Mouse (Mus musculus): Measurements from ENCODE around the gene Zc3hav1. TPM values are rescaled to one million over a fixed set of nuclear protein-coding genes. Genes with fewer than 3 reads are reported as not detected.

Gene Zc3hav1
- polyA plus RNA-seq, 1 experiment = 39.1 TPM

DNA sequence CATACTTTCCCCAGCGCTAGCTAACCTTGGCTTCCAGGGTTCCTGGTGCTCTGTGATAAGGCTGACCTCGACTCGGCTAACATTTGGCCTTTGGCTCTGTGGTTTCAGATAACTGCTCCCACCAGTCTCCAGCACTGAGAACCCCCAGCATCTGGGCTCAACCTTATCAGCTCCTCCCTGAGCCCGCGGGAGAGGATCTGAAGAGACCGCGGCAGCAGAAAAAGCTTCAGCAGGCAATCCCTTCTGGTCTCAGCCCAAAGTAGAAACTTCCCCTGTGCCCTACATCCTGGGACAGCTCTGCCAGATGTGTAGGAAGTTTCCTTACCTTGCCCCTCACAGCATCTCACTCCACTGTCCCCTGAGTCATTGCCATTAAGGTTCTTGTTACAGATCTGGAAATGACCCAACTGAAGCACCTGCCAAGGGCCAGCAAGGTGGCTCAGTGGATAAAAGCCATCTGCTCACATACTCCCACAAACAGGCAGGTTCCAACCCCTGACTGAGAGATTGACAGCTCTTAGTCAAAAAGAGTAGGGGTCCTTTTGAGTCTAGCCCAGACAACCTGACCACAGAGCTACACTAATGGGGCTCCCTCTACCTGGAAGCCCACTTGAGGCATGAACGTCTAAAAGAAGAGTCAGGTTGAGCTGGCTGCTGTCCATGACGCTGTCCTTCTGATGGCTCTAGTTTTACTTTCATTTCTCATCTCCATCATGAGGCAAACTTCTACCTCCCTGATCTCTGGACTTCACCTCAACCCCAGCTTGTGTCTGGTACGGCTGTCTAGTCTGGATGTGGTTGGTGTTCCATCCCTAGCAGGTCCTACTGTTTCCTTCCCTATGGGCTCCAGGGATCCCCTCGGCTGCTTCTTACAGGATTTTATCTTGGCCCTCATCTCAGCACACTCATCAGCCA lies 12.4 kb downstream of the Zc3hav1 start:
- Histone ChIP-seq H3K9ac (ENCODE audit: low read depth, poor library complexity, severe bottlenecking) (no peak overlapping the region), H3K9me3 (replicated peaks; ENCODE audit: control insufficient read depth, insufficient read depth, low read length, poor library complexity, severe bottlenecking) (no peaks in the 10 kb centered on the region), H3K27ac (ENCODE audit: insufficient read depth, low read length) (no peak overlapping the region), H3K4me3 (ENCODE audit: low read depth, low read length) (no peak overlapping the region), H3K4me1 (ENCODE audit: control insufficient read depth, insufficient read depth, low read length) (peaks cover 2% of the 10 kb centered on the region), H3K27me3 (ENCODE audit: control insufficient read depth, insufficient read depth, low read length, poor library complexity, severe bottlenecking) (no peaks in the 10 kb centered on the region), H3K36me3 (ENCODE audit: control insufficient read depth, insufficient read depth, low read length, poor library complexity, severe bottlenecking) (peaks cover 5% of the 10 kb centered on the region; the same call in 1 of the 2 replicates)
- TF ChIP-seq POLR2A (IDR thresholded peaks at IDR 0.05; ENCODE audit: insufficient read depth, low read length) = no peak
- TF ChIP-seq EP300 (IDR thresholded peaks at IDR 0.05; ENCODE audit: insufficient read depth, low read depth, low read length) = no peak
- TF ChIP-seq CTCF (IDR thresholded peaks at IDR 0.05; ENCODE audit: low read depth, low read length) = no peak

DNA sequence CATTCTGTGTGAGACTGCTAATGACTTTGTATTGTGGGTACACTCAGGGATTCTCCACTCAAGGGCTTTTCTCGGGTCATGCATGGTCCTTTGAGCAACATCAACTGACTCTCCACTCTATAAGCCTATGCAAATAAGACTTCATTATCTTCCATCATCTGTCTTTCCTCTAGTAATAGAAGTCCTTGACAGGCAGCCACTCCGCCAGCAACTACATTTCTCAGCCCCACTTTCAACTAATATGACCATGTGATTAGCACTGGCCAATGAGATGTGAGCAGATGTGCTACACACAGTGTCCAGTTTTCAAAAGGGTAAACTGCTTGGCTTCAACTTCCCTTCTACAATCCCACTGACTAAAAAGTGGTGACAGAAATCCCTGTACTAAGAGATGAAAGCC lies 15.3 kb downstream of the Zc3hav1 start:
- Histone ChIP-seq H3K27me3 (ENCODE audit: control insufficient read depth, insufficient read depth, low read length, poor library complexity, severe bottlenecking) (no peaks in the 10 kb centered on the region), H3K4me1 (ENCODE audit: control insufficient read depth, insufficient read depth, low read length) (no peaks in the 10 kb centered on the region), H3K27ac (ENCODE audit: insufficient read depth, low read length) (no peak overlapping the region), H3K4me3 (ENCODE audit: low read depth, low read length) (no peak overlapping the region), H3K9ac (ENCODE audit: low read depth, poor library complexity, severe bottlenecking) (no peak overlapping the region), H3K36me3 (ENCODE audit: control insufficient read depth, insufficient read depth, low read length, poor library complexity, severe bottlenecking) (peaks cover 13% of the 10 kb centered on the region), H3K9me3 (replicated peaks; ENCODE audit: control insufficient read depth, insufficient read depth, low read length, poor library complexity, severe bottlenecking) (no peaks in the 10 kb centered on the region)
- TF ChIP-seq EP300 (IDR thresholded peaks at IDR 0.05; ENCODE audit: insufficient read depth, low read depth, low read length) (no peak), POLR2A (IDR thresholded peaks at IDR 0.05; ENCODE audit: insufficient read depth, low read length) (no peak), CTCF (IDR thresholded peaks at IDR 0.05; ENCODE audit: low read depth, low read length) (no peak)

DNA sequence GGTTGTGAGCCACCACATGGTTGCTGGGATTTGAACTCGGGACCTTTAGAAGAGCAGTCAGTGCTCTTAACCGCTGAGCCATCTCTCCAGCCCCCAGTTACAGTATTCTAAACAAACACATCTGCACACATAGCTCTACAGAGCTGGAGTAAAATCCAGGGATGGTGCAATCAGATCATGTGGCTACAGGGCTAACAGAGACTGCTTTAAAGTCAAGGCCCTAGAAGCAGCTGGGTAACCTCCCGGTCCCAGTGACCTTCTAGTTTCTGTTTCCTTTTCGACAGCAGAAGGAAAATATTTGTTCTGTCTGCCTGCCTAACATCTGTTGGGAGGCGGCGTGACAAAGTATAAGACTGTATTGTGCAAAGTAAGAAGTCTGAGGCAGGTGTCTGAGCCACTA lies 16.5 kb downstream of the Zc3hav1 start:
- Histone ChIP-seq H3K4me1 (ENCODE audit: control insufficient read depth, insufficient read depth, low read length) (no peaks in the 10 kb centered on the region), H3K36me3 (ENCODE audit: control insufficient read depth, insufficient read depth, low read length, poor library complexity, severe bottlenecking) (peaks cover 13% of the 10 kb centered on the region), H3K4me3 (ENCODE audit: low read depth, low read length) (no peak overlapping the region), H3K9me3 (replicated peaks; ENCODE audit: control insufficient read depth, insufficient read depth, low read length, poor library complexity, severe bottlenecking) (no peaks in the 10 kb centered on the region), H3K27ac (ENCODE audit: insufficient read depth, low read length) (no peak overlapping the region), H3K27me3 (ENCODE audit: control insufficient read depth, insufficient read depth, low read length, poor library complexity, severe bottlenecking) (no peaks in the 10 kb centered on the region), H3K9ac (ENCODE audit: low read depth, poor library complexity, severe bottlenecking) (no peak overlapping the region)
- TF ChIP-seq CTCF (IDR thresholded peaks at IDR 0.05; ENCODE audit: low read depth, low read length) (no peak), EP300 (IDR thresholded peaks at IDR 0.05; ENCODE audit: insufficient read depth, low read depth, low read length) (no peak), POLR2A (IDR thresholded peaks at IDR 0.05; ENCODE audit: insufficient read depth, low read length) (no peak)

DNA sequence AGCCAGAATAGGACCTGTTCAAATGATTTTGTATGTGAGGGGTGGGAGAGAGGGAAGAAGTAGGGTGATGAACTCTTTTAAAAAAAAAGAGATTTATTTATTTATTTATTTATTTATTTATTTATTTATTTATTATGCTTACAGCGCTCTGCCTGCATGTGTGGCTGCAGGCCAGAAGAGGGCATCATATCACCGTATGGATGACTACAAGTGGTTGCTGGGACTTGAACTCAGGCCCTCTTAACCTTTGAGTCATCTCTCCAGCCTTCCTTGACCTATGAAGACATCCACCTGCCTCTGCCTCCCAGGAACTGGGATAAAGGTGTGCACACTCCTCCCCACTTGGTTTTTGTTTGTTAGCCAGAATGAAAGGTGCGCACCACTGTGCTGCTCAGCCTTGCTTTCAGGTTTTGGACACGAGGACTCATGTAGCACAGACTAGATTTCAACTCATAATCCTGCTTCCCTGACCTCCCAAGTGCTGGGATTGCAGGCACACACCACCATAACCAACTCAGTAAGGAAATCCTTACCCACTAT lies 17.2 kb downstream of the Zc3hav1 start:
- Histone ChIP-seq H3K9me3 (replicated peaks; ENCODE audit: control insufficient read depth, insufficient read depth, low read length, poor library complexity, severe bottlenecking) (no peaks in the 10 kb centered on the region), H3K4me1 (ENCODE audit: control insufficient read depth, insufficient read depth, low read length) (no peaks in the 10 kb centered on the region), H3K27me3 (ENCODE audit: control insufficient read depth, insufficient read depth, low read length, poor library complexity, severe bottlenecking) (no peaks in the 10 kb centered on the region), H3K27ac (ENCODE audit: insufficient read depth, low read length) (no peak overlapping the region), H3K4me3 (ENCODE audit: low read depth, low read length) (no peak overlapping the region), H3K9ac (ENCODE audit: low read depth, poor library complexity, severe bottlenecking) (no peak overlapping the region), H3K36me3 (ENCODE audit: control insufficient read depth, insufficient read depth, low read length, poor library complexity, severe bottlenecking) (peaks cover 13% of the 10 kb centered on the region)
- TF ChIP-seq CTCF (IDR thresholded peaks at IDR 0.05; ENCODE audit: low read depth, low read length) (peak; percentile 31), EP300 (IDR thresholded peaks at IDR 0.05; ENCODE audit: insufficient read depth, low read depth, low read length) (no peak), POLR2A (IDR thresholded peaks at IDR 0.05; ENCODE audit: insufficient read depth, low read length) (no peak)

DNA sequence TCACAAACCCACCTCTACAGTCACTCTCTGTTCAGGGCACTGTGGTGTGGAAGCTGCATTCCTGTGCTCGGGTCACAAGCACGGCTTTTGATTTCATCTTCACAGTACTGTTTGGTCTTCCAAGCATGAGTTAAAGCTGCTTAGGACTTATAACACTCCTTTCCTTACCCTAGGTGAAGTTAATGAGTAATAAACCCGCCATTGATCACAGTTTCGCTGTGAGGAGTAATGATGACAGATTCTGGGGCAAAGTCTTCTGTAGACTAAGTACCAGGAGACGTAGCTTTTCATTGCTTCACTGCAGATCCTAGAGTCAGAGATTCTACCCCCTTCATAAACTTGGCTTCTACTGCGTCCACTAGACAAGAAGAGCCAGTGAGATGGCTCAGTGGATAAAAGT lies 19.1 kb downstream of the Zc3hav1 start:
- H3K27ac ChIP-seq (ENCODE audit: insufficient read depth, low read length) = no peak overlapping the region
- peaks cover 17% of the 10 kb centered on the region for H3K36me3 ChIP-seq (ENCODE audit: control insufficient read depth, insufficient read depth, low read length, poor library complexity, severe bottlenecking)
- TF ChIP-seq POLR2A (IDR thresholded peaks at IDR 0.05; ENCODE audit: insufficient read depth, low read length) (no peak), EP300 (IDR thresholded peaks at IDR 0.05; ENCODE audit: insufficient read depth, low read depth, low read length) (no peak), CTCF (IDR thresholded peaks at IDR 0.05; ENCODE audit: low read depth, low read length) (no peak)
- H3K4me3 ChIP-seq (ENCODE audit: low read depth, low read length) = no peak overlapping the region
- H3K27me3 ChIP-seq (ENCODE audit: control insufficient read depth, insufficient read depth, low read length, poor library complexity, severe bottlenecking) = no peaks in the 10 kb centered on the region
- no peaks in the 10 kb centered on the region for H3K4me1 ChIP-seq (ENCODE audit: control insufficient read depth, insufficient read depth, low read length)
- no peak overlapping the region for H3K9ac ChIP-seq (ENCODE audit: low read depth, poor library complexity, severe bottlenecking)
- H3K9me3 ChIP-seq (replicated peaks; ENCODE audit: control insufficient read depth, insufficient read depth, low read length, poor library complexity, severe bottlenecking) = no peaks in the 10 kb centered on the region

DNA sequence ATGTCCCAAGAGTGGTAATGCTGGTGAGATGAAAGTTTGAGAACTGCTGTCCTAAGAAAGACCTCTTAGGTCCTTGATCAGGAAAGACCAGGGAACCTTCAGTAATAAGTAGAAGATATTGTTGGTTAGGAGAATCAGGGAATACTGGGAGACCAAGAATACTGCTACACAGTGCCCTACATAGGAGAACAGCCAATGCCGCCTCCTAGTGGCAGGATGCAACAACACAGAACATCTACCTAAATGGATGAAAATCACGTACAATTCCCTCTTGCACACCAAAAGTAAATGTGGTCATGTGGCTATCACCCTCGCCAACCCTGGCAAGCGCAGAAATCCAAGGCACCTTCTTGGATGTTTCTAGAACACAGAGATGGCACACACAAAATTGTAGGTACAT lies 27.8 kb downstream of the Zc3hav1 start:
- Histone ChIP-seq H3K4me3 (ENCODE audit: low read depth, low read length) (no peak overlapping the region), H3K4me1 (ENCODE audit: control insufficient read depth, insufficient read depth, low read length) (no peaks in the 10 kb centered on the region), H3K9me3 (replicated peaks; ENCODE audit: control insufficient read depth, insufficient read depth, low read length, poor library complexity, severe bottlenecking) (no peaks in the 10 kb centered on the region), H3K36me3 (ENCODE audit: control insufficient read depth, insufficient read depth, low read length, poor library complexity, severe bottlenecking) (peaks cover 14% of the 10 kb centered on the region), H3K27me3 (ENCODE audit: control insufficient read depth, insufficient read depth, low read length, poor library complexity, severe bottlenecking) (no peaks in the 10 kb centered on the region), H3K27ac (ENCODE audit: insufficient read depth, low read length) (no peak overlapping the region), H3K9ac (ENCODE audit: low read depth, poor library complexity, severe bottlenecking) (no peak overlapping the region)
- TF ChIP-seq POLR2A (IDR thresholded peaks at IDR 0.05; ENCODE audit: insufficient read depth, low read length) = no peak
